Comparison of ENCODE assay signal across 17 mouse cellular contexts in genomic region chr5:25181004-25181531, GRCm38 (mm10). TPM values are rescaled to one million over a fixed set of nuclear protein-coding genes. Genes with fewer than 3 reads are reported as not detected.
DNase-seq lines count a peak whose midpoint lies in the region; ATAC-seq and TF ChIP-seq lines count a peak whose summit lies in the region.
"Had no signal": no experiment of that assay in that cellular context is flagged by ENCODE, and none has a peak within 500 bp of the region (broad histone marks: within the 10 kb centered on the region; RNA-seq: fewer than 3 reads in every experiment).

Gene Galntl5, plus strand, starts transcription at chr5:25181460.

- ATAC-seq in lung, postnatal 0 days, result peak; percentile 62; the same call in 1 of the 2 replicates

- DNase-seq in adrenal gland, adult (ENCODE audit: inconsistent age in 2 of 2, low spot score in 1 of 2), result peak; percentile 31 to 80
- DNase-seq in adrenal gland, postnatal 25 days, result no peak
- peak; percentile 51 for DNase-seq in lung, postnatal 0 days (ENCODE audit: low spot score)
- DNase-seq in lung, postnatal 4 days, result no peak
- peak; percentile 24 for DNase-seq in kidney, postnatal 10 days
- DNase-seq in layer of hippocampus, adult 9-10 months (ENCODE audit: low spot score), result no peak
- DNase-seq in cerebellum, postnatal 10 days, result no peak
- no peak for DNase-seq in frontal cortex, postnatal 14 days (ENCODE audit: low spot score in 2 of 2)
- DNase-seq: cerebellum, adult 9-11 months; heart, postnatal 36 days; liver, embryonic 13.5 days; right cerebral cortex, postnatal 14 days had no signal

- H3K9ac ChIP-seq in lung, postnatal 0 days (replicated peaks; ENCODE audit: low read depth), result no peak within 1 kb of the TSS
- H3K9ac ChIP-seq: liver, embryonic 13.5 days; midbrain, embryonic 12.5 days had no signal

- H3K36me3 ChIP-seq in lung, postnatal 0 days (ENCODE audit: insufficient read depth, low read length), result no peaks in the 10 kb centered on the region
- H3K36me3 ChIP-seq: liver, embryonic 13.5 days; midbrain, embryonic 12.5 days had no signal

- H3K4me1 ChIP-seq in lung, postnatal 0 days (ENCODE audit: insufficient read depth, low read depth, low read length), result 0 out of 2 replicates have a peak, but pooled peaks cover 4% of the 10 kb centered on the region
- H3K4me1 ChIP-seq: liver, embryonic 13.5 days had no signal

- H3K27ac ChIP-seq in lung, postnatal 0 days (ENCODE audit: low read length), result no peak within 1 kb of the TSS
- H3K27ac ChIP-seq: layer of hippocampus, adult 2 months; liver, embryonic 13.5 days; midbrain, embryonic 12.5 days had no signal

- TF ChIP-seq CTCF in lung, postnatal 0 days (IDR thresholded peaks at IDR 0.05), result no peak

- no peak within 1 kb of the TSS for H3K4me2 ChIP-seq in lung, postnatal 0 days (replicated peaks; ENCODE audit: low read depth, low read length)
- H3K4me2 ChIP-seq: liver, embryonic 13.5 days; midbrain, embryonic 12.5 days had no signal

- H3K27me3 ChIP-seq in lung, postnatal 0 days (replicated peaks; ENCODE audit: insufficient read depth, low read length), result no peaks in the 10 kb centered on the region
- H3K27me3 ChIP-seq: liver, embryonic 13.5 days; midbrain, embryonic 12.5 days had no signal

- WGBS in lung, postnatal 0 days, result 81% methylated on average over 1 of the region's 1 CpGs

- no peak for TF ChIP-seq EP300 in lung, postnatal 0 days (IDR thresholded peaks at IDR 0.05)

- no peak within 1 kb of the TSS for H3K4me3 ChIP-seq in lung, postnatal 0 days (ENCODE audit: low read depth, low read length)
- H3K4me3 ChIP-seq: layer of hippocampus, adult 2 months; liver, embryonic 13.5 days; midbrain, embryonic 12.5 days had no signal

- no peaks in the 10 kb centered on the region for H3K9me3 ChIP-seq in lung, postnatal 0 days (ENCODE audit: low read length)
- H3K9me3 ChIP-seq: liver, embryonic 13.5 days had no signal

RNA-seq across cellular contexts. Expression of gene Galntl5, which starts in this region (rescaled TPM):
- not detected in 2 replicates for total RNA-seq in adrenal gland, postnatal 25 days (2021)
- not detected in 2 replicates for polyA plus RNA-seq in lung, postnatal 0 days (2015; fragmentation: Nextera tagmentation; extraction: Ambion mirVana)
- total RNA-seq: gastrocnemius, adult 18-20 months; heart, postnatal 36 days; layer of hippocampus, adult 2 months; MEL had no signal
- polyA plus RNA-seq: liver, embryonic 13.5 days; midbrain, embryonic 12.5 days; neural tube, embryonic 14.5 days had no signal

Comparison
In these comparisons a context has a peak if more than half of its experiments do, and no peak if none do; other contexts are left out.
1. DNase-seq: peak in adrenal gland, adult (2 of 2) and kidney, postnatal 10 days (single experiment); none in adrenal gland, postnatal 25 days (single experiment), lung, postnatal 4 days (0 of 2), layer of hippocampus, adult 9-10 months (single experiment), cerebellum, postnatal 10 days (0 of 2) and frontal cortex, postnatal 14 days (0 of 2).
2. Peak in DNase-seq and ATAC-seq in lung, postnatal 0 days; RNA of the gene not detected or under 1 TPM.